Mouse (Mus musculus) hindbrain, embryonic 11.5 days (tissue): ENCODE data around the gene Vcan. TPM values are rescaled to one million over a fixed set of nuclear protein-coding genes. Genes with fewer than 3 reads are reported as not detected.

Source experiments
- ATAC-seq: fragments of 200-750 bp; cut with Nextera tagmentation; 2 replicates; pipeline ENCODE4 v1.8.0; 2017; ENCODE audit warnings: mild to moderate bottlenecking, moderate TSS enrichment, moderate library complexity; ENCODE audit not compliant: low FRiP score
- DNase-seq: peaks from one replicate; pipeline ENCODE4 v3.0.0-alpha.2; 2015; ENCODE audit warnings: low spot score
- H3K27ac ChIP-seq: fragments of 300-500 bp; sonication (generic); 2 replicates; pipeline ENCODE4 v1.5.1; 2014; ENCODE audit warnings: mild to moderate bottlenecking, low read depth, low read length
- H3K27me3 ChIP-seq: fragments of 300-500 bp; sonication (generic); 2 replicates; pipeline ENCODE4 v1.6.1; 2014; ENCODE audit warnings: mild to moderate bottlenecking, low read length, moderate library complexity, mixed read lengths; ENCODE audit not compliant: control insufficient read depth, insufficient read depth
- H3K36me3 ChIP-seq: fragments of 300-500 bp; sonication (generic); 2 replicates; pipeline ENCODE4 v1.6.1; 2014; ENCODE audit warnings: mild to moderate bottlenecking, low read length, moderate library complexity, mixed read lengths; ENCODE audit not compliant: control insufficient read depth, insufficient read depth
- H3K4me1 ChIP-seq: fragments of 300-500 bp; sonication (generic); replicated peaks from 2 replicates; pipeline ENCODE4 v1.6.1; 2014; ENCODE audit warnings: low read length, mixed read lengths; ENCODE audit not compliant: control insufficient read depth, insufficient read depth
- H3K4me2 ChIP-seq: fragments of 300-500 bp; sonication (generic); replicated peaks from 2 replicates; pipeline ENCODE4 v1.6.1; 2014; ENCODE audit warnings: mild to moderate bottlenecking, low read depth, low read length
- H3K4me3 ChIP-seq: fragments of 300-500 bp; sonication (generic); 2 replicates; pipeline ENCODE4 v1.5.1; 2014; ENCODE audit warnings: low read depth, low read length
- H3K9ac ChIP-seq: fragments of 300-500 bp; sonication (generic); 2 replicates; pipeline ENCODE4 v1.6.1; 2014; ENCODE audit warnings: low read depth, low read length
- H3K9me3 ChIP-seq: fragments of 300-500 bp; sonication (generic); 2 replicates; pipeline ENCODE4 v1.6.1; 2016; ENCODE audit warnings: low read length; ENCODE audit not compliant: control insufficient read depth
- WGBS: fragments of 180-500 bp; shearing (Covaris S2); extraction: QIAGEN DNeasy Blood & Tissue Kit; methylation state at CpG from one replicate; pipeline ENCODE4 v1.1.7; 2014; 5-methylcytosine and 5-hydroxymethylcytosine counted together
- polyA plus RNA-seq: library from polyadenylated mRNA; unstranded; fragments of >200 nt; fragmentation: Nextera tagmentation; extraction: Ambion mirVana; gene quantifications from 2 replicates; pipeline ENCODE4 v1.2.1, GENCODE M21; 2014

Gene Vcan
- polyA plus RNA-seq, 1 experiment from 2014 or later: 99.0 TPM

- Histone ChIP-seq H3K4me3 (no peak overlapping the region), H3K36me3 (0 out of 2 replicates have a peak, but pooled peaks cover 2% of the 10 kb centered on the region), H3K4me1 (no peaks in the 10 kb centered on the region), H3K27me3 (no peaks in the 10 kb centered on the region), H3K4me2 (no peak overlapping the region), H3K9ac (no peak overlapping the region), H3K27ac (no peak overlapping the region), H3K9me3 (no peaks in the 10 kb centered on the region)
- WGBS: 87% methylated on average over 2 of the region's 2 CpGs
- DNase-seq (no peak), ATAC-seq (no peak)
Observed at GRCm38 (mm10) chr13:89661688-89662087, 80.6 kb downstream of the Vcan start.

- 95% methylated on average over 11 of the region's 11 CpGs for WGBS
- ATAC-seq (no peak), DNase-seq (no peak)
- no peaks in the 10 kb centered on the region for H3K4me1 ChIP-seq
- no peak overlapping the region for H3K9ac ChIP-seq
- no peaks in the 10 kb centered on the region for H3K9me3 ChIP-seq
- no peak overlapping the region for H3K27ac ChIP-seq
- no peak overlapping the region for H3K4me3 ChIP-seq
- H3K36me3 ChIP-seq: 0 out of 2 replicates have a peak, but pooled peaks cover 2% of the 10 kb centered on the region
- H3K4me2 ChIP-seq: no peak overlapping the region
- H3K27me3 ChIP-seq: no peaks in the 10 kb centered on the region
Observed at GRCm38 (mm10) chr13:89657046-89657445, 85.3 kb downstream of the Vcan start.

- 84% methylated on average over 2 of the region's 2 CpGs for WGBS
- Histone ChIP-seq H3K9ac (no peak overlapping the region), H3K27ac (no peak overlapping the region), H3K27me3 (no peaks in the 10 kb centered on the region), H3K4me3 (no peak overlapping the region), H3K4me1 (no peaks in the 10 kb centered on the region), H3K36me3 (no peaks in the 10 kb centered on the region), H3K9me3 (no peaks in the 10 kb centered on the region), H3K4me2 (no peak overlapping the region)
- DNase-seq (no peak), ATAC-seq (no peak)
Observed at GRCm38 (mm10) chr13:89653279-89653678, 89.0 kb downstream of the Vcan start.

- Histone ChIP-seq H3K4me3 (no peak overlapping the region), H3K9ac (no peak overlapping the region), H3K4me2 (no peak overlapping the region), H3K4me1 (no peaks in the 10 kb centered on the region), H3K9me3 (no peaks in the 10 kb centered on the region), H3K27me3 (no peaks in the 10 kb centered on the region), H3K36me3 (no peaks in the 10 kb centered on the region), H3K27ac (no peak overlapping the region)
- no peak for DNase-seq
- no peak for ATAC-seq
- 74% methylated on average over 1 of the region's 1 CpGs for WGBS
Observed at GRCm38 (mm10) chr13:89652773-89653172, 89.5 kb downstream of the Vcan start.

- Histone ChIP-seq H3K4me1 (no peaks in the 10 kb centered on the region), H3K27me3 (no peaks in the 10 kb centered on the region), H3K4me2 (no peak overlapping the region), H3K9me3 (no peaks in the 10 kb centered on the region), H3K36me3 (no peaks in the 10 kb centered on the region), H3K27ac (no peak overlapping the region), H3K9ac (no peak overlapping the region), H3K4me3 (no peak overlapping the region)
- 93% methylated on average over 2 of the region's 2 CpGs for WGBS
- ATAC-seq: no peak
- DNase-seq: no peak
Observed at GRCm38 (mm10) chr13:89645589-89645988, 96.7 kb downstream of the Vcan start.

- no peak overlapping the region for H3K4me3 ChIP-seq
- DNase-seq (no peak), ATAC-seq (no peak)
- H3K4me2 ChIP-seq: no peak overlapping the region
- H3K9ac ChIP-seq: no peak overlapping the region
- H3K27ac ChIP-seq: no peak overlapping the region
- WGBS: 83% methylated on average over 3 of the region's 3 CpGs
- no peaks in the 10 kb centered on the region for H3K27me3 ChIP-seq
- no peaks in the 10 kb centered on the region for H3K36me3 ChIP-seq
- no peaks in the 10 kb centered on the region for H3K4me1 ChIP-seq
- no peaks in the 10 kb centered on the region for H3K9me3 ChIP-seq
Observed at GRCm38 (mm10) chr13:89637012-89637411, 105.3 kb downstream of the Vcan start.

- Histone ChIP-seq H3K9ac (no peak overlapping the region), H3K36me3 (no peaks in the 10 kb centered on the region), H3K27me3 (no peaks in the 10 kb centered on the region), H3K27ac (no peak overlapping the region), H3K9me3 (no peaks in the 10 kb centered on the region), H3K4me2 (no peak overlapping the region), H3K4me3 (no peak overlapping the region), H3K4me1 (no peaks in the 10 kb centered on the region)
- ATAC-seq: peak; percentile 79
- peak; percentile 69 for DNase-seq
- WGBS: 31% methylated on average over 4 of the region's 4 CpGs
Observed at GRCm38 (mm10) chr13:89634137-89634683, 108.1 kb downstream of the Vcan start.

- Histone ChIP-seq H3K4me2 (no peak overlapping the region), H3K4me1 (no peaks in the 10 kb centered on the region), H3K9ac (no peak overlapping the region), H3K27me3 (no peaks in the 10 kb centered on the region), H3K4me3 (no peak overlapping the region), H3K36me3 (no peaks in the 10 kb centered on the region), H3K27ac (no peak overlapping the region), H3K9me3 (no peaks in the 10 kb centered on the region)
- 81% methylated on average over 3 of the region's 3 CpGs for WGBS
- ATAC-seq (no peak), DNase-seq (no peak)
Observed at GRCm38 (mm10) chr13:89619064-89619463, 123.2 kb downstream of the Vcan start.

- H3K4me3 ChIP-seq: no peak overlapping the region
- no peak overlapping the region for H3K4me2 ChIP-seq
- no peak overlapping the region for H3K27ac ChIP-seq
- H3K4me1 ChIP-seq: no peaks in the 10 kb centered on the region
- DNase-seq (no peak), ATAC-seq (no peak)
- H3K9me3 ChIP-seq: no peaks in the 10 kb centered on the region
- WGBS: 70% methylated on average over 3 of the region's 3 CpGs
- H3K27me3 ChIP-seq: no peaks in the 10 kb centered on the region
- H3K9ac ChIP-seq: no peak overlapping the region
- H3K36me3 ChIP-seq: no peaks in the 10 kb centered on the region
Observed at GRCm38 (mm10) chr13:89607399-89607798, 134.9 kb downstream of the Vcan start.
